Mouse (Mus musculus): ENCODE data around the gene Gm9903. TPM values are rescaled to one million over a fixed set of nuclear protein-coding genes. Genes with fewer than 3 reads are reported as not detected.

Gene Gm9903
- total and polyA plus RNA-seq, 3 experiments, result 0.09 to 0.69 (median 0.26) TPM

DNA sequence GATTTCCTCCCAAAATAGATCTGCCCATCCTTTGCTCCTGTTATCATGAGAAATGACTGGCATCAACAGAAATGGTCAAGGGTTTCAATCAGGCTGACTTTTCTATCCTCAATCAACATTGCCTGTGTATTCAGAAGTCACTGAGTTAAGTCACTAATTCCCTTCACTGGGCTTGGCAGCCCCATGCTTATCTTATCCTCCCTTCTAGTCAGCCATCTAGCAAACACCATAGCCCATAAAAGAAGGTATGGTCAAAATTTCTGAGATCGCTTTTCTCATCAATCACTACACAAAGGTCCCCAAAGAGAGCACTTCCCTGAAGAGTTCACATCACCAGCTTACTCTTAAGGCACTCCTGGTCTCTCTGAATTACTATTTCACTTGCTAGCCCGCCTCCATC lies 21.3 kb downstream of the Gm9903 start:
- DNase-seq, result no peak

DNA sequence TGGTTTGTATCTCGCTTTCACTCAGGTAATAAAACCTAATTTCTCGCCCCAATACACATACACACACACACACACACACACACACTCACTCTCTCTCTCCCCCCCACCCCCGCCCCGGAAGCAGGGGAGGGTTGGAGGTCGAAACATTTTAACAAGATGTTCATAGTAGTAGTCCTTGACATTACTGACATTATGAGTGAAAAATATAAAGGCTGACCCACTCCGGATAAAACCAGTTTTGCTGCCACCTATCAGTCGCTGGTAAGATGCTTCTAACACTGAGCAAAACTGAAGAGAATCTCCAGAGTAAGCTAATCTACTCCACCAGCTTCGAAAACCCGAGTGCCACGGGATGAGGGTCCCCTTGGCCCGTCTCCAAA lies 21.8 kb downstream of the Gm9903 start:
- no peak for DNase-seq

DNA sequence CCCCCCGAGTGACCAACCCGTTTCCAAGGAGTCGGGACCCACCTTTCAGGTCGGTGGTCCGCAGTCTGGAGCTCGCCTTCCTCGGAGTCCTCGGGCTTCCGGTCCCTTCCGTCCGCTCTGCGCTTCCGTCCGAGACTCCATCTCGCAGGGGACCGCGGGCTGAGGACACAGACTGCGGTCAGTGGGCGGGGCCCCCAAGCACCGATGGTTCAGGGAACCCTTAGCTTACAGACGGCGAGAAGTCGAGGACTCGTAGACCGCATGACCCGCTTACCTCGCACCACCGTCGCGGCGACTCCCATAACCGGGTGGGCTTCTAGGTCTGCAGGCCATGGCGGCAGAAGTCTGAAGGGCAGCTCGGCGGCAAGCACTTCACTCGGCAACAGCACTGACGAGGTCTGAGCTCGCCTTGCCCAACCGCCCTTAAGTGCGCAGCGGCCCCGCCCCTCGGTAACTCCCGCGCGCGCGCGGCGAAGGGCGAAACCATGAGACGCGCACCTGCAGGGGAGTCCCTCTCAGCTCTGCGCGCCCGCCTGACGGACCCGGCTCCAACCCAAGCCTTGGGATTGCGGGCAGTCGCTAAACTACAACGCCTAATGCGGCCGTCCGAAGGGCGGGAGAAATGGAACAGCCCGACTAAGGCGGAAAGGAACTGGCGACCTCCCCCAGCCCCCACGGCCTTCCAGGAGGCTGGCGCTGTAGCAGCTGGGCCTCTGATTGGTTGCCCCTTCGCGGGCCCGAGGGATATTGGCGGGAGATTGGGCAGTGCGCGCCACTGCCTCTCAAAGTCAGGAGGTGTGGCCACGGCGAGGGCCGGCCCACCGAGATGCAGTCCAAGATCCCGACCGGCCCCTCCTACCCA lies 22.4 kb downstream of the Gm9903 start, which contains the start of gene Slbp:
TSS of gene Slbp (minus strand) at position 654 of the 862 bp plus-strand sequence.
- DNase-seq, result peak; percentile 97

DNA sequence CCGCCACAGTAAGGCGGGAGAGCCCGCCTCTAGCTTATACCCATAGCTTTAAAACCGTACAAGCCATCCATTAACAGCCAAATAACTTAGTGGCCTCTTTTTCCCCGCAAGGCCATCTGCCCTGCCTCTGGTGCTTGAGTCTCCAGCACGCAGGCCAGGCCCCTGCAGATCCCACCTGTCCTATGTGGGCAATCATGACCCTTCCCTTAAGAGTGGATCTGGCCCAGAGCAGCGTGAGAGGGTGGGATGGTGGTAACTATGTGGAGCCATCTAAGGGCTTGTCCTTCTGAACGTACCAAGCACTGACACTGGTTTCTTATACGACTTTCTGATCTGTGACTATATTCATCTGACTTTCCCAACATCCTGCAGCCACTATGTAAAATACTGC lies 23.1 kb downstream of the Gm9903 start:
- no peak for DNase-seq

DNA sequence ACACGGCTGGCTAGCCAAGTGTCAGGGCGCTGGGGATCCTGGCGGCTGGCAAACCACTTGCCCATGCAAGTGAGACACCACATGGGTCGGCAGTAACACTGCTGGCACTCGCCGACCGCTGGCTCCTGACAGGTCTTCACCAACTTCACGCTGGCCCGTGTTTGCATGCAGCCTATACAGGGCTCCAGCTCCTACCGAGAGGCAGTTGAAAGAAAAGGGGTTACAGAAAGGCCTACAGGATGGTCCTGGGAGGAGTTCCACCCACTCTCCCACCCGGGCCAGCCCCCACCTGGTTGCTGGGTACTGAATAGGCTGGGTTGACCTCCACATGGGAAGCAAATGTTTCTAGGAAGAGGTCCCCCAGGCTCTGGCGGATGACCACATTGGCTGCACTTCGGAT lies 24.7 kb downstream of the Gm9903 start:
- no peak for DNase-seq

DNA sequence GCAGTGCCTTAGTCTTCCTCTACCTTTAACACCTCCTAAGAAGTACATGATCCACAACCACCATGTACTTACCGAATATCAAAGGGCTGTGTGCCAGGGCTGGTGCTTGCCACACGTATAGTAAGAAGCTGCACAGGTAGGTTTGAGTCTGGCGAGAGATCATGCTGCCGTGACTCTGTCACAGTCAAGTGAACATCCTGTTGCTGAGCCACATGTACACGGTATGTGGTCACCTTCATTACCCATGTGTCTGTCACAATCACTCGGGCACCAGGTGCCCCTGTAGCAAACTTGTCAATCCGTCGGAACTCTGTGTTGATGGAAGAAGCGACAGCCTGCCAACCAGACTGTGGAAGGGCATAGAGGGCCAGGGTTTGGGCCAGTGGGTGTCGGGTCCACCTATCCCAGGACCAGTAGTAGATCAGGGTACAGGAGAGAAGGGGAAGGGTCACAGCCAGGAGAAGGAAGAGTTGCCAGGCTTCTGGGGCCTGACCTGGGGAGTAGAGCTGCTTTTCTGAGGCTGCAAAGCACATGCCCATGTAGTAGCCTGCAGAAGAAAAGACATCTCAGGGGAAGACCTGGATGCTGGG lies 25.6 kb downstream of the Gm9903 start:
- DNase-seq, result no peak

DNA sequence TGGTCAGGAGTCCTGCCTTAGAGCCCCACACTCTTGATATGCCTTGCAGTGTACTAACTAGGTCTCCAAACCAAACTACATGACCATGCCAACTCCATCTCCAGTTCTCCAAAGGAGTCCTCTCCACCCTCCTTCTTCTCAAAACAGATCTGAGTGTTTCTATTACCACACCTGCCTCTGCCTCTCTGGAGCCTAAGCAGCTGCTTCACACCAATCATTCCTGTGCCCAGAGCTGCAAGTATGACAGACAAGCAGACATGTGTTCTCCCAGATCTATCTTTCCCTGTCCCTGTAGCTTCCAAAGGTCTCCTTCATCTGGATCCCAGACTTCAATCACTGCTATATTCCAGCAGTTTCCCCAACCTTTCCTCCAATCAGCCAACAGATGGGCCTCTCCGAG lies 27.0 kb downstream of the Gm9903 start:
- no peak for DNase-seq

DNA sequence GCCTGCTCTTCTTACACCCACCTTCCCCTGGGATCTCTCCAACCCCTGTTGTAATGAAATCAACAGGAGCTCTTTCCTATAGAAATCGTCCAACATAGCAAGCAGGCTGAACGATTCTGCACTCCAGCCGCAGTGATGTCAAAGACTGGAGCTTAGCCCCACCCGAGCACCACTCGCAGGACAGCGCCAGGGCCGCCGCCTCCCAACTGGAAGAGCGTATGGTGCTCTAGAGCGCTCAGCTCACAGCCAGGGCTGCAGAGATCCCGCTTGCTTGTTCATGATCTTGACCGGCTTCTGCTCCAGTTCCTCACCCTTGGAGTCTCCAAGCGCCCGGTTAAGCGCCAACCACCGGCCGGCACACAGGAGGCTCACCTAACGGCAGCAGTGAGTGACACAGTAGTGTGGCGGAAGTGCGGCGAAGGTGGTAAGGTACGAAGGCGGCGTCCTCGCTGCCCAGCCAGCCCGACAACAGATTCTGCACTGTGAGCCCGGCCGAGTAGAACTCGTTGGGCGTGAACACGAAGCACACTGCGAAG lies 27.6 kb downstream of the Gm9903 start:
- DNase-seq, result no peak

DNA sequence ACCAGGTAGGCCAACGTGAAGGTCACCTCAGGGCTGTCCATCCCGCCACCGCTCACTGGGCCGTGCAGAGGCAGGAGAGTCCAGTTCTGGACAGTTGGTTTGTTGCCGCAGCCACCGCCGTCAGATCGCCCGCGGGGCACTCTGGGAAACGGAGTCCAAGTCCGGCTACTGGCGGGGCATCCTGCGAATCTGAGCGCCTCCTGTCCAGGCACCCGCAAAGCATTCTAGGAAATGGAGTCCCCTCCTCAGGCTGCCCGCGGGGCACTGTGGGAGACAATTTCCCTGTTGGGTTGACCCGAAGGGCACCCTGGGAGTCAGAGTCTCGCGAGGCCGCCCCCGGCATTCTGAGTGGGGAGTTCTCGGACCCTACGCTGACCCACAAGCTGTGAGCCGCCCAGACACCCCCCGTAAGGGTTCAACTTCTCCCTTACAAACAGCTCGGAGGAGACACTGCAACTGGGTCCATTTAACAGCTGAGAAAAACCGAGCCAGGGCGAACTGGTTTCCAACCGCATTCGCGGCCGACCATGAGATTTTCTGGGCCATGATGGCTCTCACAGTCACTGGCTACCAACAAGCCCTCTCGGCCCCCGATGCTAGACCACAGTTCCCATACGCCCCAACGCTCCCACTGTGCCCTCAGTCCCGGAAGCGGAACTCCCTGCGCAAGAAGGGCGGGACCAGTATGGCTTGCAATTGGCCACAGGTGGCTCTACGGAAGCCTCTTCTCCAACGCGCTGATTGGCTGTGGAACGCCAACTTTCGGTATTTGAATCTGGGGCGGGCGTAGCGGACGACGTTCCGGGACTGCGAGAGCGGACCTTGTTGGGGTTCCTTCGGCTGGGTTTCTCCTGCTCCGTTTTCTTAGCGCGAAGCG lies 28.3 kb downstream of the Gm9903 start, which contains the start of the genes Tacc3 and Tmem129:
TSS of gene Tacc3 (plus strand) at position 342 of the 877 bp plus-strand sequence.
TSS of gene Tmem129 (minus strand) at position 630 of the 877 bp plus-strand sequence.
- DNase-seq, result peak; percentile 99

DNA sequence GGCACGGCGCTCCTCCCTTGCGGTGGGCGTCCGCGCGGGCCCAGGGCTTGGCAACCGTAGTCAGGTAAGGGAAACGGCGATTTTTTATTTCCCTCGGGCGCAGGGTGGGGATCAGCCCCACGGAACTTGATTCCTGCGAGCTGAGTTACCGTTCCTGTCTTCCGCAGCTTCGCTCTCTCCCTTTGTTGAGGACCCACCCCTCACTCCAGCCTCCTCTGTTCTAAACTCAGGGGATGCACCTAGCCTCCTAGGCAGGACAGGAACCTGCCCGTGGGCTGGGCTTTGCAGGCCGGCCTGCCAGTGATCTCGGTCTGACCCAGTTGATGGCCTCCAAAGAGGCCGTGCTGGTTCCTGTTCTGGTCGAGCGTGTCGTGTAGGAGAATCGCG lies 28.9 kb downstream of the Gm9903 start:
- no peak for DNase-seq

DNA sequence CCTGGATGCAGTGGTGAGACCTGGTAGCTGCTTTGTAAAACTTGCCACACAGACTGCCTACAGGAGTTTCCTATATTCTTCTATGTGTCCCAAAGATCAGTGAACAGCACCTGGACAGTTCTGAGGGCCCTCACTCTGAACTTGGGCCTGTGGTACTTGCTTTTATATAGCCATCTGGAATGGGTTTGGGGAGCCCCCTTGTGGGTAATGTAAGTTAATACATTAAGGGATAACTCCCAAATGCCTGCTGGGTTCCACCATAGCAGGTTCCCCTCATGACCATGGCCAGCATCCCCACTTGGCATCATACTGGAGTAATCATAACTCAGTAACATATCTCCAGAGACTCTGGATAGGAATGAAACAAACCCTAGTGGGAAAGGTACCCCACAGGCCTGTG lies 38.5 kb downstream of the Gm9903 start:
- DNase-seq, result peak; percentile 30

DNA sequence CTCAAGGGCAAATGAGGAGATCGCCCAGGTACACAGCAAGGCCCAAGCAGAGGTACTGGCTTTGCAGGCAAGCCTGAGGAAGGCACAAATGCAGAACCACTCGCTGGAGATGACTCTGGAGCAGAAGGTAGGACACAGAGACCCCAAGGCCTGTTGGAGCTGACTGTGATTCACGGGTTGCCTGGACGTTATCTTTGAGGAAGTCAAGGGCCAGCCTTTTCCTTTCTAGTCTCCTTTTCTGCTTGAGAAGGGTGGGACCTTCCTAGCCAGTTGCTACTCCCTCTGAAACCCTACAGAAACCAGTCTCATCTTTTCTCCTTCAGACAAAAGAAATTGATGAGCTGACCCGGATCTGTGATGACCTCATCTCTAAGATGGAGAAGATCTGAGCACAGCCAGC lies 41.9 kb downstream of the Gm9903 start:
- no peak for DNase-seq

DNA sequence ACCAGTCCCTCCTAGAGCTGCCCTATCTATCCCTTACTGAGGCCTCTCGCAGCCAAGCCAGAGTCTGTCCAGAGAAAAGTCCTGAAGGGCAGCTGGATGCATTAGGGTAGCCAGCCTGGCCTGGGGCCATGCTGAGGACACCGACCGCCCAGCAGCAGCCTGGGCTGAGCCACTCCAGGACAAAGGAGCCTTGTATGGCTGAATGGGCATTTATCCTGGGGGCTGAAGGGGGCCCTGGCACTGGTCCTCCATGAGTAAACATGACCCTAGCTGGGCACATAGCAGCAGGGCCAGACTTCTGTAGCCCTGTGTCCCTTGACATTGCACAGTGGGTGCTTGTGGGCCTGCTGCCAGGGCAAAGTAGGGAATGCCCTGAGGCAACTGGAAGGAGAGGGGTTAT lies 44.7 kb downstream of the Gm9903 start:
- DNase-seq, result no peak

DNA sequence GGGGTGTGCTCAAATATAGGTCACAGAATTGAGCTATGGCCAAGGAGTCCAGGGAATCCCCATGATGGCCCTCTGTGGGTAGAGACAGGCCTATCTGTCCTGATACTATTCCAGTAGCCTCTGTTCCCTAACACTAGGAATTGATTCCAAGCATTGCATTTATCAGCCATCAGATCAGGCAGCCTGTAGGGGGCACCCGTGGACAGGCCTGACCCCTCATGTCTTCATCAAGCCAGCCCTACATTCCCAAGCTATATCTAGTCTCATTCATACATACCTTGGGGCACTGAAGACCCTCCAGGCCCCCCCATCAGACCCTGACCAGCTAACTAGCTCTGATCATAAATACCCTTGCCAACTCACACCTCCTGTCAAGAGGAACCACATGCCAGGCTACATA lies 46.2 kb downstream of the Gm9903 start:
- DNase-seq, result peak; percentile 48

DNA sequence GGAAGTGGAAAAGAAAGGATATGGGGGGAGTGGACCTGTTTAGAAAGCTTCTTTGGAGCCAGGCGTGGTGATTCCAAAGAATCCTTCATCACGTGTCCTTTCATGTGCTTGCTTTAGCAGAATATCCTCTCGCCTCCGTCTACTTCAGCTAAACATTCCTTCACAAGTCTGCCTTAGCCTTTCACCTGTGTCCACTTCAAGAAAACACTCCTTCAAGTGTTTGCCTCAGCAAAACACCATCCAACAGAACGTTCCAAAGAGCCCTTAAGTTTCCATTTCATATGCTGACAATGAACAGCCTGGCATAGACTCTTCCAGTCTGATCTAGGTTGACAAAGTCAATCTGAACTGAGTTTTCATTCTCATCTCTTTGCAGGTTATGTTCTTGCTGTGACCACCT lies 48.5 kb downstream of the Gm9903 start:
- no peak for DNase-seq

DNA sequence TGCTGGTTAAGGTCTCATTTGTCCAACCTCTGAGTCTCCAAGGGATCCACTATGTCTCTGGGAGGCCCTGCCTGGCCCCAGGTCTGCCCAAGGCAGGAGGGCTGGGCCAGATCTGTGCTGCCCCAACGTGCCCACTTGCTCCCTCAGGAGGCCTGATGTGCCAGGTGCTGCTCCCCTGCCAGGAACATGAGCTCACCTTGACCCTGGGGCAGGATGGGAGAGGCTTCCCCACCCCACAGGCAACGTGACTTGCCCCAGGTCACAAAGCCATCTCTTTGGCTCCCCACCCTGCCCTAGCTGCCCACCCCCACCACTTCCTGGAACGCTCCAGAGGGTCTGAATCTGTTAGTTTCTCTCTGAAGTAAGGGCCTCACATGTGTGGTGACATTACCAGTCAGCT lies 51.3 kb downstream of the Gm9903 start:
- no peak for DNase-seq

Other genes starting within 250 kb of the Gm9903 start
- not detected for gene Nkx1-1, start 195.9 kb upstream of the Gm9903 start, total RNA-seq (2021)
- gene Nkx1-1, start 195.9 kb upstream of the Gm9903 start, polyA plus RNA-seq (2012; rRNA removed), result not detected in 2 replicates
- gene Fam53a, start 290 bp upstream of the Gm9903 start, total RNA-seq (2021), result 10 to 100 TPM; 26.1 to 28.5 TPM
- 74.4 and 97.8 TPM in 2 replicates for gene Fam53a, start 290 bp upstream of the Gm9903 start, polyA plus RNA-seq (2012; rRNA removed)
- gene Slbp, start 22.6 kb downstream of the Gm9903 start, total RNA-seq (2021), result 10 to 100 TPM; 29.4 to 37.7 TPM
- 17.8 and 25.0 TPM in 2 replicates for gene Slbp, start 22.6 kb downstream of the Gm9903 start, polyA plus RNA-seq (2012; rRNA removed)
- gene Tacc3, start 28.2 kb downstream of the Gm9903 start, total RNA-seq (2021), result 1 to 10 TPM; 4.4 to 5.4 TPM
- 2.3 and 3.6 TPM in 2 replicates for gene Tacc3, start 28.2 kb downstream of the Gm9903 start, polyA plus RNA-seq (2012; rRNA removed)
- gene Tmem129, start 28.5 kb downstream of the Gm9903 start, total RNA-seq (2021), result 10 to 100 TPM; 27.5 to 31.0 TPM
- 80.4 and 90.5 TPM in 2 replicates for gene Tmem129, start 28.5 kb downstream of the Gm9903 start, polyA plus RNA-seq (2012; rRNA removed)
- 1 to 10 TPM; 2.2 to 3.6 TPM for gene Fgfr3, start 91.7 kb downstream of the Gm9903 start, total RNA-seq (2021)
- 3.7 and 5.2 TPM in 2 replicates for gene Fgfr3, start 91.7 kb downstream of the Gm9903 start, polyA plus RNA-seq (2012; rRNA removed)
- gene Letm1, start 152.9 kb downstream of the Gm9903 start, total RNA-seq (2021), result 100 to 1,000 TPM; 125 to 156 TPM
- gene Letm1, start 152.9 kb downstream of the Gm9903 start, polyA plus RNA-seq (2012; rRNA removed), result 116 and 149 TPM in 2 replicates
- 10 to 100 TPM; 32.8 to 37.4 TPM for gene Nsd2, start 190.8 kb downstream of the Gm9903 start, total RNA-seq (2021)
- 3.4 and 3.9 TPM in 2 replicates for gene Nsd2, start 190.8 kb downstream of the Gm9903 start, polyA plus RNA-seq (2012; rRNA removed)